Mouse (Mus musculus) intestine, embryonic 14.5 days (tissue): Measurements from ENCODE around the gene Zfpm1. TPM values are rescaled to one million over a fixed set of nuclear protein-coding genes. Genes with fewer than 3 reads are reported as not detected.

Experiments used
- ATAC-seq: fragments of 200-750 bp; cut with Nextera tagmentation; replicated peaks from 2 replicates; pipeline ENCODE4 v1.8.0; 2017; ENCODE audit warnings: low read depth, moderate number of reproducible peaks, moderate TSS enrichment, moderate library complexity; ENCODE audit not compliant: low FRiP score, low TSS enrichment
- DNase-seq: peaks from one replicate; pipeline ENCODE4 v3.0.0-alpha.2; 2018; ENCODE audit warnings: low spot score
- H3K27ac ChIP-seq: fragments of 300-500 bp; sonication (generic); 2 replicates; pipeline ENCODE4 v1.5.1; 2014; ENCODE audit warnings: low read depth, mild to moderate bottlenecking, control low read depth
- H3K27me3 ChIP-seq: fragments of 300-500 bp; sonication (generic); replicated peaks from 2 replicates; pipeline ENCODE4 v1.6.1; 2014; ENCODE audit warnings: low read length, control low read depth; ENCODE audit not compliant: control insufficient read depth, insufficient read depth
- H3K36me3 ChIP-seq: fragments of 300-500 bp; sonication (generic); 2 replicates; pipeline ENCODE4 v1.6.1; 2014; ENCODE audit warnings: low read length, control low read depth; ENCODE audit not compliant: control insufficient read depth, insufficient read depth
- H3K4me1 ChIP-seq: fragments of 300-500 bp; sonication (generic); replicated peaks from 2 replicates; pipeline ENCODE4 v1.6.1; 2014; ENCODE audit warnings: low read length, control low read depth, mixed read lengths; ENCODE audit not compliant: control insufficient read depth, insufficient read depth
- H3K4me2 ChIP-seq: fragments of 300-500 bp; sonication (generic); 2 replicates; pipeline ENCODE4 v1.6.1; 2014; ENCODE audit warnings: low read length
- H3K4me3 ChIP-seq: fragments of 300-500 bp; sonication (generic); 2 replicates; pipeline ENCODE4 v1.5.1; 2014; ENCODE audit warnings: low read depth, low read length, control low read depth, mixed read lengths
- H3K9ac ChIP-seq: fragments of 300-500 bp; sonication (generic); 2 replicates; pipeline ENCODE4 v1.6.1; 2014; ENCODE audit warnings: mild to moderate bottlenecking, low read length
- H3K9me3 ChIP-seq: fragments of 300-500 bp; sonication (generic); 2 replicates; pipeline ENCODE4 v1.6.1; 2016; ENCODE audit warnings: low read length, control low read depth; ENCODE audit not compliant: control insufficient read depth
- WGBS: fragments of 180-500 bp; shearing (Covaris S2); extraction: QIAGEN DNeasy Blood & Tissue Kit; methylation state at CpG from one replicate; pipeline ENCODE4 v1.1.7; 2014; 5-methylcytosine and 5-hydroxymethylcytosine counted together
- polyA plus RNA-seq: library from polyadenylated mRNA; unstranded; fragments of >200 nt; fragmentation: Nextera tagmentation; extraction: Ambion mirVana; gene quantifications from 2 replicates; pipeline ENCODE4 v1.2.1, GENCODE M21; 2014

The Zfpm1 gene
- polyA plus RNA-seq, result 4.2 and 6.4 TPM in 2 replicates

DNA sequence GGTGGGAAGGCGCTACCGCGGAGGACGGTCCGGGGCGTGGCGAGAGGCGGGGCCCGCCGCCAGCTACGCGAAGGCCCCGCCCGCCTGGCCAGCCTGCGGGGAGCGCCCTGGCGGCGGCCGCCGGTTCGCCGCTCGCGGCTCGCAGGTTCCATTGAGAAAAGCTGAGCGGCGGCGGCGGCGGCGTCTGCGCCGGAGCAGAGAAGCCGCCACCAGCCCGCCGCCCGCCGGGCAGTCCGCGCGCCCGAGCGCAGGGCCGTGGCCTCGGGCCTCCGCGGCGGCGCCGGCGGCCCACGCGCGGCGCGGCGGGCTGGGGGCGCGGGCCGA is at the start of gene Zfpm1:
Gene Zfpm1 (plus strand): TSS at position 107 of the 324 bp plus-strand sequence.
- peaks cover 29% of the 10 kb centered on the region for H3K4me1 ChIP-seq
- no peaks in the 10 kb centered on the region for H3K36me3 ChIP-seq
- peak within 1 kb of the TSS; percentile 71 for H3K9ac ChIP-seq
- H3K4me3 ChIP-seq, result peak within 1 kb of the TSS; percentile 62
- peaks cover 28% of the 10 kb centered on the region for H3K27me3 ChIP-seq
- WGBS, result 0% methylated on average over 45 of the region's 60 CpGs
- H3K27ac ChIP-seq, result peak within 1 kb of the TSS; percentile 64
- H3K9me3 ChIP-seq, result no peaks in the 10 kb centered on the region
- no peak for ATAC-seq
- H3K4me2 ChIP-seq, result peak within 1 kb of the TSS; percentile 90
- DNase-seq, result no peak

DNA sequence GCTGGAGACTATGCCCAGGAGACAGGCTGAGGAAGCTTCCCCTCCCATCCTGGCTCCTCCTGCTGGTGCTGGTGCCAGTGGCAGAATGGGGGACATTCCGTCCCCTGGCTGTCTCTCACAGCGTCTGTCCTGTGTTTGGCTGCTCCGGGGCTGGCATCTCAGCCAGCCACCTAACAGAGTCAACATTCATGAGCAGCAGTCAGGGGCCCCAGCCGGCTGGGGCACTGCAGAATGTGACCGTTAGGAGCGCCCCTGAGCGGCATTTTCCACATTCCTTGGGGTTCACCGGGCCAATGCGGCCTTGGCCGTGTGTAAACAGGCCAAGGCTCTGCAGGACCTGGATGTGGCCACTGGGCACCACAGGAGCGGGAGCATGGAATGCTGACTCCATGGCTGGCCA is 47.9 kb upstream of the Zfpm1 start:
- Histone ChIP-seq H3K36me3 (no peaks in the 10 kb centered on the region), H3K9ac (no peak overlapping the region), H3K27ac (no peak overlapping the region), H3K4me3 (no peak overlapping the region), H3K4me2 (no peak overlapping the region), H3K27me3 (peaks cover 10% of the 10 kb centered on the region), H3K4me1 (peaks cover 16% of the 10 kb centered on the region; the same call in 1 of the 2 replicates), H3K9me3 (no peaks in the 10 kb centered on the region)
- ATAC-seq, result no peak
- DNase-seq, result peak; percentile 63
- WGBS, result 20% methylated on average over 11 of the region's 11 CpGs

DNA sequence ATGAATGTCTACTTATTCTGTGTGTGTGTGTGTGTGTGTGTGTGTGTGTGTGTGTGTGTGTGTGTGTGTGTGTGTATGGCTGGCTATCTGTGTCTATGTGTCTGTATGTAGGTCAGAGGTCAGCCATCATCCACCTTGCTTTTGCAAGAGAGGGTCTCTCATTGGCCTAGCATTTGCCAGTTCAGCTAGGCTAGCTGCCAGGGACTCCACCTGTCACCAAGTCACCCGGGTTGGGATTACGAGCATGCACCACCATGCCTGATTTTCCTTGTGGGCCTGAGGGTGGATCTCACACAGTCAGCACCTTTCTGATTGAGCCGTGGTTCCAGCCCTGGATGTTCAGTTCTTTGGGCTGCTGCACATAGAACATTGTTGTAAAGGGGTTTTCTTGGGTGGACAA is 45.4 kb upstream of the Zfpm1 start:
- Histone ChIP-seq H3K4me1 (peaks cover 10% of the 10 kb centered on the region; the same call in 1 of the 2 replicates), H3K9me3 (no peaks in the 10 kb centered on the region), H3K9ac (no peak overlapping the region), H3K4me2 (no peak overlapping the region), H3K27me3 (no peaks in the 10 kb centered on the region), H3K36me3 (no peaks in the 10 kb centered on the region), H3K27ac (no peak overlapping the region), H3K4me3 (no peak overlapping the region)
- DNase-seq (no peak), ATAC-seq (no peak)
- 96% methylated on average over 3 of the region's 3 CpGs for WGBS

DNA sequence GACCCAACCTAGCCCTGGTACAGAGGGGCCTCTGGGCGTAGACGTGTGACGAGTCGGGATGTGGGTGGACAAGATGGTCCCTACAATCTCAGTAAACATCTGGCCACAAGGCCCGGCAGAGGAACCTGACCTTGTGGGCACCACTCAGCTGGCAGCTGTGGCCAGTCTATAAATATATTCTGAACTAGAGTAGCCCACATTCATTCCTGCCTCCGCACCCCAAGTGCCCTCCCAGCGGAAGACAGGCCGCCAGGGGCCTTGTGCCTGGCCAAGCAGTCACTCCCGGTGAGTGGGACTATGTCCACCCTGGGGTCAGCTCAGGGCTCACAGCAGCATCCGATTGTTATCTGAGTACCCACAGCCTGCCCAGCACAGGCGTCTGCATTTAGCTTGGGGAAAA is 43.7 kb upstream of the Zfpm1 start:
- WGBS, result 54% methylated on average over 11 of the region's 11 CpGs
- Histone ChIP-seq H3K27ac (no peak overlapping the region), H3K4me3 (no peak overlapping the region), H3K4me1 (peaks cover 10% of the 10 kb centered on the region; the same call in 1 of the 2 replicates), H3K4me2 (no peak overlapping the region), H3K36me3 (no peaks in the 10 kb centered on the region), H3K9me3 (no peaks in the 10 kb centered on the region), H3K9ac (no peak overlapping the region), H3K27me3 (no peaks in the 10 kb centered on the region)
- ATAC-seq (no peak), DNase-seq (no peak)

DNA sequence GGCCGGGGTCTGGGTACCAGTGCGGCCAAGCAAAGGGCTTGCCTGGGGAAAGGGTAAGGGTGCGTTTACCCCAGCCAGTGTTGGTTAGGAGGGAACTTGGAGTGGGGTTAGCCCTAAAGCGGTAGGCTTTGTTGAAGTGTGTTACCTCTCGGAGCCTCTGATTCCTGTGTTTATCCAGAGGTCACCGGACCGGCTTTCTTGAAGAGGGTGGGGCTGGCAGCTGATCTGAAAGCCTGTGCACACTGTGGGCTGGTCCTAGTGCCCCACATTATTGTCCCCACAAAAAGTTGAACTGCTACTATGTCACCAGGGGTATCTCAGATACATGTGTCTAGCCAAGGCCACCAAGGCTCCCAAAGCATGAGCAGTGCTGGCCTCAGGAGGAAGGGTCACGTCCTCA is 43.2 kb upstream of the Zfpm1 start:
- ATAC-seq (no peak), DNase-seq (no peak)
- no peak overlapping the region for H3K9ac ChIP-seq

DNA sequence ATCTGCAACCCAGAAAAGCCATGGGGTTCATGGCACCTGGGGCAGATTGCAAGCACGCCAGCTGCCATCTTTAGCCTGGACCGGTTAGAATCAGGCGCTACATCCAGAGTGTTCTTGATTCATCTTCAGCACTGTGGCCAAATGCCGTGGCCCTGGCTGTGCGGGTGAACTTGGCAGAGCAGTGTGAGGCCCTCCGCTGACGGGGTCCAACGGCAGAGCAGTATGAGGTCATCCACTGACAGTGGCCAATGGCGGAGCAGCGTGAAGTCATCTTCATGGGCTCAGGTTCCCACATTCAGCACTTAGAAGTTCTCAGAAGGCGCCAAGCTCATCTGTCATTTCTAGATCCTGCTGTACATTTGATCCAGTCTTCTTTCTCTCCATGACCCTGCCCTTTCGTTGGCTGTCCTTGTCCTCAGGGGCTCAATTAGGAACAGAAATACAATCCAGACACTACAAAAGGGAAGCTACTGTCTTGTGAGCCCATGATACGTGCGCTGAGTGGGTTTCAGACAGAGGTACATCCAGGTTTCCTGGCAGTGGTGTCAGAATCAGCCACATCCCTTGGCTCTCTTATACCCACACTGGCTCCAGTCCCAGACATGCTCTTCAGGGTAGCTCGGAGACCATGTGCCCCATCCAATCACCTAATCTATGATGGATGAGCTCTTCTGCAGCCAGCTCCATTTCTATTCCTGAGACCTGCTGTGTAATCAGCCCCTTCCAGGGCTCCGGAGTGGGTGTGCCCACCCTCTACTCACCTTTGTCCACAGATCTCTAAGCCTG is 41.5 kb upstream of the Zfpm1 start:
- Histone ChIP-seq H3K9me3 (no peaks in the 10 kb centered on the region), H3K36me3 (no peaks in the 10 kb centered on the region), H3K27ac (no peak overlapping the region), H3K4me3 (no peak overlapping the region), H3K27me3 (no peaks in the 10 kb centered on the region), H3K9ac (no peak overlapping the region), H3K4me1 (0 out of 2 replicates have a peak, but pooled peaks cover 3% of the 10 kb centered on the region), H3K4me2 (no peak overlapping the region)
- no peak for DNase-seq
- WGBS, result 88% methylated on average over 16 of the region's 16 CpGs
- ATAC-seq, result no peak

More for the DNA sequence above, 43.2 kb upstream of the Zfpm1 start:
- Histone ChIP-seq H3K4me3 (no peak overlapping the region), H3K4me1 (peaks cover 10% of the 10 kb centered on the region; the same call in 1 of the 2 replicates), H3K27me3 (no peaks in the 10 kb centered on the region), H3K4me2 (no peak overlapping the region), H3K27ac (no peak overlapping the region), H3K36me3 (no peaks in the 10 kb centered on the region), H3K9me3 (no peaks in the 10 kb centered on the region)
- WGBS, result 23% methylated on average over 8 of the region's 8 CpGs

DNA sequence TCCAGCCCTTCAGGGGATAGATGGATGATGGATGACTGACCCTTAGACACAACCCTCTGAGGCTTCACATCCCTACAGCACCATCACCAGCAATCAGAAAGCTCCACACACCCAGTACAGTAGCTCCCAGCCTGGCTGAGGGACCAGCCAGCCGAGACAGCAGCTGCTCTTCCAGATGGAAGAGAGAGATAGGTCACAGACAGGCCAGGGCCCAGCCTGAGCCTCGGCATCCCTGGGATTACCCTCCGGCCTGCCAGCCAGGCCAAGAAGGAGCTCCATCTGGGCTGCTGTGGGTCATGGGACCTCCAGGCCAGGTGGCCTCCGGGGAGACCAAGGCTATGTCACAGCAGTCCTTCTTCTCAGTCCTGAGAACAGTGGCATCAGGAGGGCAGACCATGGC is 38.6 kb upstream of the Zfpm1 start:
- WGBS, result 67% methylated on average over 4 of the region's 4 CpGs
- ATAC-seq (no peak), DNase-seq (no peak)
- Histone ChIP-seq H3K4me3 (no peak overlapping the region), H3K36me3 (no peaks in the 10 kb centered on the region), H3K4me1 (0 out of 2 replicates have a peak, but pooled peaks cover 7% of the 10 kb centered on the region), H3K27ac (no peak overlapping the region), H3K9ac (no peak overlapping the region), H3K9me3 (no peaks in the 10 kb centered on the region), H3K27me3 (no peaks in the 10 kb centered on the region), H3K4me2 (no peak overlapping the region)

DNA sequence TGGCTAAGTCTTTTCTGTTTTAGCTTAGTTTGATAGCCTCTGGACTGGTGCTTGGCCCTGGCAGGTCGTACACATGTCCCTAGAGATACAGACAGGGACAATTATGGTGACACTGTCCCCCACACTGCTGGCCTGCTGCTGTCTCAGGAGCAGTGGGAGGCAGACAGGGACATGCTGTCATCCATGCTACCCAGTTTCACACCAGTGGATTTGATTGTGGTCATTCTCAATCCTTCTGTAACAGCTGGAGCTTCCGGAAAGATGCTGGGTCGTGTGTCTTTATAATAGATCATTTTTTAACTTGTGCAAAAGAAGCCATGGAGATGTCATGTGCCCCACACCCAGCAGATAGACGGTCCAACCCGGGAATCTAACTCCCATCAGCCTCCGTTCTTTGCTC is 36.8 kb upstream of the Zfpm1 start:
- no peak overlapping the region for H3K4me2 ChIP-seq
- H3K27ac ChIP-seq, result no peak overlapping the region
- H3K9ac ChIP-seq, result no peak overlapping the region
- 0 out of 2 replicates have a peak, but pooled peaks cover 6% of the 10 kb centered on the region for H3K4me1 ChIP-seq
- no peaks in the 10 kb centered on the region for H3K27me3 ChIP-seq
- H3K4me3 ChIP-seq, result no peak overlapping the region
- H3K9me3 ChIP-seq, result no peaks in the 10 kb centered on the region
- H3K36me3 ChIP-seq, result no peaks in the 10 kb centered on the region
- ATAC-seq, result no peak
- DNase-seq, result no peak
- 80% methylated on average over 6 of the region's 6 CpGs for WGBS
